Mouse (Mus musculus): ENCODE results near the gene Zbtb17. TPM values are rescaled to one million over a fixed set of nuclear protein-coding genes. Genes with fewer than 3 reads are reported as not detected.

Zbtb17 gene
- polyA plus RNA-seq, 1 experiment from 2014 or later: 13.3 TPM

DNA sequence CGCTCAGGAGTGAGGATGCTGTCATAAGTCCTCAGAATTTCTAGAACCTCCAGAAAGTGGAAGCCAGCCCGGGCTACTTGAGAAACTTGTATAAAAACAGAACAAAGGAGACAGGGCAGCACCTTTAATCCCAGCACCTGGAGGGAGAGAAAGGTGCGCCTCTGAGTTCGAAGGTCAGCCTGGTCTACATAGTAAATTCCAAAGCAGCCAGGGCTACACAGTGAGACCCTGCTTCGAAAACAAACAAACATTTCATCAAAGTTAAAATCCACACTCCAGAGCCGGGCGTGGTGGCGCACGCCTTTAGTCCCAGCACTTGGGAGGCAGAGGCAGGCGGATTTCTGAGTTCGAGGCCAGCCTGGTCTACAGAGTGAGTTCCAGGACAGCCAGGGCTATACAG, 61.4 kb downstream of the Zbtb17 start:
- H3K27ac ChIP-seq (replicated peaks): peak overlapping the region; percentile 95; the same call in 1 of the 2 replicates
- 86% methylated on average over 11 of the region's 11 CpGs for WGBS
- no peak for ATAC-seq (ENCODE audit: low FRiP score, low TSS enrichment)

GRCm38 (mm10) chr4:141506352-141506751, 61.9 kb downstream of the Zbtb17 start:
- DNase-seq (ENCODE audit: low spot score): peak; percentile 96
- H3K36me3 ChIP-seq (ENCODE audit: control insufficient read depth, insufficient read depth, low read length): no peaks in the 10 kb centered on the region
- H3K4me1 ChIP-seq (replicated peaks; ENCODE audit: control insufficient read depth, insufficient read depth): peaks cover 14% of the 10 kb centered on the region; the same call in 1 of the 2 replicates
- H3K4me2 ChIP-seq (replicated peaks; ENCODE audit: low read depth): peak overlapping the region; percentile 39
- 16% methylated on average over 10 of the region's 10 CpGs for WGBS
- ATAC-seq (ENCODE audit: low FRiP score, low TSS enrichment): peak; percentile 96
- H3K9me3 ChIP-seq (ENCODE audit: control insufficient read depth, low read length): no peaks in the 10 kb centered on the region
- no peaks in the 10 kb centered on the region for H3K27me3 ChIP-seq (ENCODE audit: control insufficient read depth, insufficient read depth, low read length)
- TF ChIP-seq CTCF (IDR thresholded peaks at IDR 0.05; ENCODE audit: low read depth): peak; percentile 20; the same call in 1 of the 2 replicates
- TF ChIP-seq EP300 (optimal IDR thresholded peaks at IDR 0.05): peak; percentile 75
- peak overlapping the region; percentile 35; the same call in 1 of the 2 replicates for H3K9ac ChIP-seq (ENCODE audit: low read length)
- peak overlapping the region; percentile 95 for H3K27ac ChIP-seq (replicated peaks)
- H3K4me3 ChIP-seq (ENCODE audit: low read depth, low read length): no peak overlapping the region

More for the DNA sequence above, 61.4 kb downstream of the Zbtb17 start:
- no peaks in the 10 kb centered on the region for H3K9me3 ChIP-seq (ENCODE audit: control insufficient read depth, low read length)
- H3K4me3 ChIP-seq (ENCODE audit: low read depth, low read length): no peak overlapping the region
- H3K27me3 ChIP-seq (ENCODE audit: control insufficient read depth, insufficient read depth, low read length): no peaks in the 10 kb centered on the region
- peaks cover 10% of the 10 kb centered on the region; the same call in 1 of the 2 replicates for H3K4me1 ChIP-seq (replicated peaks; ENCODE audit: control insufficient read depth, insufficient read depth)
- no peak overlapping the region for H3K4me2 ChIP-seq (replicated peaks; ENCODE audit: low read depth)
- DNase-seq (ENCODE audit: low spot score): no peak
- no peak overlapping the region for H3K9ac ChIP-seq (ENCODE audit: low read length)
- TF ChIP-seq CTCF (IDR thresholded peaks at IDR 0.05; ENCODE audit: low read depth) (no peak), EP300 (optimal IDR thresholded peaks at IDR 0.05) (no peak)
- H3K36me3 ChIP-seq (ENCODE audit: control insufficient read depth, insufficient read depth, low read length): no peaks in the 10 kb centered on the region

DNA sequence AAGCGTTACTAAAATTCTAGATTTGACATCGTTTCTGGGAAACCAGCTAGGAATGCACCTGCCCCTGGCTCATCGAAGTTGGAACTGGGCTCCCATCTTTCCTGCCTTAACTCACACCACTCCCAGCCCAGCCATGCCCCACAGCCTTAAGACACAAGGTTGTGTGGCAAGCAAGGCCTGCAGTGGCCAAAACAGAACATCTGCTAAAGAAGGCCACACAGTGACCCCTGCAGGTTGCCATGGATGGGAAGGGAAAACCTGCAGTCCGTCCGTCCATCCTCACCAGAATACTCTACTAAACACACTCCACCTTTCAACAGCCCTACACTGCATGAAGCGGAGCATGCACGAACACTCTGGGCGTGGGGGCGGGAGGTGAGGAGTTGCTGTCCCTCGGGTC, 62.4 kb downstream of the Zbtb17 start:
- ATAC-seq (ENCODE audit: low FRiP score, low TSS enrichment) (peak; percentile 48), DNase-seq (ENCODE audit: low spot score) (peak; percentile 56)
- H3K9ac ChIP-seq (ENCODE audit: low read length): peak overlapping the region; percentile 35
- H3K27me3 ChIP-seq (ENCODE audit: control insufficient read depth, insufficient read depth, low read length): no peaks in the 10 kb centered on the region
- WGBS: 56% methylated on average over 10 of the region's 10 CpGs
- H3K4me3 ChIP-seq (ENCODE audit: low read depth, low read length): no peak overlapping the region
- H3K4me2 ChIP-seq (replicated peaks; ENCODE audit: low read depth): peak overlapping the region; percentile 23
- peaks cover 14% of the 10 kb centered on the region; the same call in 1 of the 2 replicates for H3K4me1 ChIP-seq (replicated peaks; ENCODE audit: control insufficient read depth, insufficient read depth)
- no peaks in the 10 kb centered on the region for H3K36me3 ChIP-seq (ENCODE audit: control insufficient read depth, insufficient read depth, low read length)
- H3K9me3 ChIP-seq (ENCODE audit: control insufficient read depth, low read length): no peaks in the 10 kb centered on the region
- TF ChIP-seq EP300 (optimal IDR thresholded peaks at IDR 0.05) (no peak), CTCF (IDR thresholded peaks at IDR 0.05; ENCODE audit: low read depth) (peak; percentile 65)
- H3K27ac ChIP-seq (replicated peaks): peak overlapping the region; percentile 95

DNA sequence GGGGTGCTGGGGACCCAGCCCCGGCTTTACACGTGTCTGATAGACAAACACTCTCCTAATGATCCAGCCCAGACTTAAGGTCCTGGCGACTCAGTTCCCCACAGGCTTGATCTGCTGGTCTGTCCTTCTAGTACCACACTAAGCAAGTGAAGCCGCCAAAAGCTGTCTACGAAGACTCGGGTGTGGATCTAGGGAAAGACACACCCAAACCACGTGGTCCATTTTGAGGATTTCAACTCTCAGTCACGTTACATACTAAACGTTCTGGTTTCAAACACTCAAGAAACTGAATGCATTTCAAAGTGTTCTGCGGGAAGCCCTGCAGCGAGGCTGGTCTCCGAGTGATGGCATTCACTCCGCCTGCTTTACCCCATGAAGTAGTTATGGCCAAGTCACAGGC, 66.0 kb downstream of the Zbtb17 start:
- H3K27me3 ChIP-seq (ENCODE audit: control insufficient read depth, insufficient read depth, low read length): no peaks in the 10 kb centered on the region
- no peaks in the 10 kb centered on the region for H3K36me3 ChIP-seq (ENCODE audit: control insufficient read depth, insufficient read depth, low read length)
- 59% methylated on average over 13 of the region's 13 CpGs for WGBS
- no peaks in the 10 kb centered on the region for H3K9me3 ChIP-seq (ENCODE audit: control insufficient read depth, low read length)
- H3K9ac ChIP-seq (ENCODE audit: low read length): no peak overlapping the region
- no peak overlapping the region for H3K4me3 ChIP-seq (ENCODE audit: low read depth, low read length)
- DNase-seq (ENCODE audit: low spot score) (no peak), ATAC-seq (ENCODE audit: low FRiP score, low TSS enrichment) (no peak)
- H3K4me2 ChIP-seq (replicated peaks; ENCODE audit: low read depth): no peak overlapping the region
- no peak for TF ChIP-seq CTCF (IDR thresholded peaks at IDR 0.05; ENCODE audit: low read depth)
- TF ChIP-seq EP300 (optimal IDR thresholded peaks at IDR 0.05): no peak
- H3K27ac ChIP-seq (replicated peaks): no peak overlapping the region; the same call in 1 of the 2 replicates
- H3K4me1 ChIP-seq (replicated peaks; ENCODE audit: control insufficient read depth, insufficient read depth): peaks cover 14% of the 10 kb centered on the region

DNA sequence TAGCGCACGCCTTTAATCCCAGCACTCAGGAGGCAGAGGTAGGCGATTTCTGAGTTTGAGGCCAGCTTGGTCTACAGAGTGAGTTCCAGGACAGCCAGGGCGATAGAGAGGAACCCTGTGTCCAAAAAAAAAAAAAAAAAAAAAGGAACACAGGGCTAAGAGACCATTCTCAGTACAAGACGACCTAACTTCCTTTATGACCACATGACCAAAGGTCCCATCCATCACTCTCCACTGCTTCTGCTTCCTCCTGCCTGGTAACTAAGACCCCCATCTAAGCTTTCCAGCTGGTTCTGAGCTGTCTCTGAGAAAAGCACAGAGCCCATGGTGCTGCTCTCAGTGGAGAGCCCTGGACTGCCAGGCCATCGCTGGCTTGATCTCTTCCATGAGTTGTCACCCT, 67.7 kb downstream of the Zbtb17 start:
- no peak for TF ChIP-seq CTCF (IDR thresholded peaks at IDR 0.05; ENCODE audit: low read depth)
- no peak for TF ChIP-seq EP300 (optimal IDR thresholded peaks at IDR 0.05)
- WGBS: 70% methylated on average over 6 of the region's 6 CpGs

GRCm38 (mm10) chr4:141514179-141514641, 69.8 kb downstream of the Zbtb17 start:
- no peak overlapping the region for H3K4me3 ChIP-seq (ENCODE audit: low read depth, low read length)
- ATAC-seq (ENCODE audit: low FRiP score, low TSS enrichment) (peak; percentile 97), DNase-seq (ENCODE audit: low spot score) (peak; percentile 92)
- H3K4me1 ChIP-seq (replicated peaks; ENCODE audit: control insufficient read depth, insufficient read depth): peaks cover 5% of the 10 kb centered on the region; the same call in 1 of the 2 replicates
- no peaks in the 10 kb centered on the region for H3K9me3 ChIP-seq (ENCODE audit: control insufficient read depth, low read length)
- no peaks in the 10 kb centered on the region for H3K27me3 ChIP-seq (ENCODE audit: control insufficient read depth, insufficient read depth, low read length)
- H3K27ac ChIP-seq (replicated peaks): peak overlapping the region; percentile 84
- no peak overlapping the region for H3K9ac ChIP-seq (ENCODE audit: low read length)
- H3K36me3 ChIP-seq (ENCODE audit: control insufficient read depth, insufficient read depth, low read length): no peaks in the 10 kb centered on the region
- no peak overlapping the region; the same call in 1 of the 2 replicates for H3K4me2 ChIP-seq (replicated peaks; ENCODE audit: low read depth)
- TF ChIP-seq CTCF (IDR thresholded peaks at IDR 0.05; ENCODE audit: low read depth): no peak
- TF ChIP-seq EP300 (optimal IDR thresholded peaks at IDR 0.05): no peak
- WGBS: 24% methylated on average over 12 of the region's 12 CpGs

More for the DNA sequence above, 67.7 kb downstream of the Zbtb17 start:
- no peak for DNase-seq (ENCODE audit: low spot score)
- Histone ChIP-seq H3K4me3 (ENCODE audit: low read depth, low read length) (no peak overlapping the region), H3K9me3 (ENCODE audit: control insufficient read depth, low read length) (no peaks in the 10 kb centered on the region), H3K27me3 (ENCODE audit: control insufficient read depth, insufficient read depth, low read length) (no peaks in the 10 kb centered on the region), H3K27ac (replicated peaks) (no peak overlapping the region), H3K4me2 (replicated peaks; ENCODE audit: low read depth) (no peak overlapping the region), H3K4me1 (replicated peaks; ENCODE audit: control insufficient read depth, insufficient read depth) (peaks cover 8% of the 10 kb centered on the region), H3K9ac (ENCODE audit: low read length) (no peak overlapping the region), H3K36me3 (ENCODE audit: control insufficient read depth, insufficient read depth, low read length) (no peaks in the 10 kb centered on the region)
- ATAC-seq (ENCODE audit: low FRiP score, low TSS enrichment): no peak

Other genes with a start within 250 kb of the Zbtb17 start
- gene Rsg1, start 230.7 kb upstream of the Zbtb17 start, polyA plus RNA-seq (2015; fragmentation: Nextera tagmentation; extraction: Ambion mirVana): 1.8 and 2.3 TPM in 2 replicates
- gene Arhgef19, start 205.2 kb upstream of the Zbtb17 start, polyA plus RNA-seq (2015; fragmentation: Nextera tagmentation; extraction: Ambion mirVana): 6.6 and 9.2 TPM in 2 replicates
- gene Epha2, start 143.4 kb upstream of the Zbtb17 start, polyA plus RNA-seq (2015; fragmentation: Nextera tagmentation; extraction: Ambion mirVana): 3.9 and 4.9 TPM in 2 replicates
- 3.4 and 3.6 TPM in 2 replicates for gene Fam131c, start 76.4 kb upstream of the Zbtb17 start, polyA plus RNA-seq (2015; fragmentation: Nextera tagmentation; extraction: Ambion mirVana)
- 0.08 TPM in 1 of 2 replicates, not detected in the other for gene Clcnka, start 45.9 kb upstream of the Zbtb17 start, polyA plus RNA-seq (2015; fragmentation: Nextera tagmentation; extraction: Ambion mirVana)
- not detected in 2 replicates for gene Clcnkb, start 28.6 kb upstream of the Zbtb17 start, polyA plus RNA-seq (2015; fragmentation: Nextera tagmentation; extraction: Ambion mirVana)
- gene Hspb7, start 23.9 kb upstream of the Zbtb17 start, polyA plus RNA-seq (2015; fragmentation: Nextera tagmentation; extraction: Ambion mirVana): 2.3 and 3.5 TPM in 2 replicates
- not detected in 2 replicates for gene Srarp, start 8.5 kb upstream of the Zbtb17 start, polyA plus RNA-seq (2015; fragmentation: Nextera tagmentation; extraction: Ambion mirVana)
- 2.9 and 3.2 TPM in 2 replicates for gene Spen, start 93.9 kb downstream of the Zbtb17 start, polyA plus RNA-seq (2015; fragmentation: Nextera tagmentation; extraction: Ambion mirVana)
- gene Fblim1, start 161.4 kb downstream of the Zbtb17 start, polyA plus RNA-seq (2015; fragmentation: Nextera tagmentation; extraction: Ambion mirVana): 45.1 and 49.2 TPM in 2 replicates
- 2.2 and 2.3 TPM in 2 replicates for gene Tmem82, start 174.0 kb downstream of the Zbtb17 start, polyA plus RNA-seq (2015; fragmentation: Nextera tagmentation; extraction: Ambion mirVana)
- 1.6 and 1.8 TPM in 2 replicates for gene Slc25a34, start 179.2 kb downstream of the Zbtb17 start, polyA plus RNA-seq (2015; fragmentation: Nextera tagmentation; extraction: Ambion mirVana)
- gene Plekhm2, start 220.2 kb downstream of the Zbtb17 start, polyA plus RNA-seq (2015; fragmentation: Nextera tagmentation; extraction: Ambion mirVana): 3.5 and 4.3 TPM in 2 replicates
- not detected in 2 replicates for gene Rsc1a1, start 240.9 kb downstream of the Zbtb17 start, polyA plus RNA-seq (2015; fragmentation: Nextera tagmentation; extraction: Ambion mirVana)

Data from stomach, postnatal 0 days (tissue).